Mouse (Mus musculus) G1E (cell line): ENCODE data around the gene Rmdn3.

ENCODE experiments used
- GATA1 ChIP-seq: IDR thresholded peaks from 2 replicates; pipeline ENCODE4 v1.6.1; 2012; ENCODE audit warnings: borderline replicate concordance, low read length, inconsistent platforms, mixed read lengths
- POLR2AphosphoS5 ChIP-seq: IDR thresholded peaks from 2 replicates; pipeline ENCODE4 v1.6.1; 2012; ENCODE audit warnings: low read depth, low read length, inconsistent platforms; ENCODE audit not compliant: insufficient replicate concordance

DNA sequence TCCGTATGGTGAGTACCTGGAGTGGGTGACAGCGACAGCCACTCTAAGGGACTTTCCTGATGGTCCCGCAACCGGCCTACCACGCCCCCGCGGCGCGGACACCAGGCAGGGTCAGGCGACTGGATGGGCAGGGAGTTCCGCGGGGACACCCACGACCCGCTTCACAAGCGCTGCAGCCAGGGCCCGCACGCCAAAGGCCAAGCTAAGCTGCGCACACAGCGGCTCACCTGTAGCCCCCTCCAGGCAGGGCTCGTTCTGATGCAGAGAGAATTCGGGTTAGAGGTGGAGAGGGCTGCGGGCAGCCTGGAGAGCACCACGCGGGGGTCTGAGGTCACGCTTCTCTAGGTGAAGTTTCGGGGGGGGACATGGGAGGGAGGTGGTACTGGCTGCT lies 11.0 kb upstream of the Rmdn3 start:
- no peak for TF ChIP-seq POLR2AphosphoS5
- no peak for TF ChIP-seq GATA1
